Mouse (Mus musculus) left cerebral cortex, postnatal 14 days (tissue): ENCODE results near the gene Adcy9. TPM values are rescaled to one million over a fixed set of nuclear protein-coding genes. Genes with fewer than 3 reads are reported as not detected.

Experiments used
- DNase-seq, 2 experiments: peaks; one replicate each; pipeline ENCODE4 v3.0.0; 2021 to 2022; ENCODE audit warnings: low spot score in 2 of 2, mixed read lengths in 1 of 2
- intact Hi-C: fragments of 180-260 bp; cut with DNase I; formaldehyde crosslinking; loops from one replicate; pipeline ENCODE4 v1.15.1; 2025
- total RNA-seq, 2 experiments: library from RNA; stranded (reverse); gene quantifications; 2 replicates each; pipeline ENCODE4 v1.2.3; 2021

The Adcy9 gene
- total RNA-seq, 2 experiments from 2014 or later: 50.1 to 57.1 TPM

- no peak for DNase-seq
- intact Hi-C loops: no loop called here
Observed at GRCm38 (mm10) chr16:4397636-4398035, 22.7 kb downstream of the Adcy9 start.

GRCm38 (mm10) chr16:4395687-4396341 is 24.5 kb downstream of the Adcy9 start:
- DNase-seq: no peak
- intact Hi-C loops: no loop called here

GRCm38 (mm10) chr16:4394991-4395590 is 25.2 kb downstream of the Adcy9 start:
- intact Hi-C loops: no loop called here

GRCm38 (mm10) chr16:4383473-4384038 is 36.7 kb downstream of the Adcy9 start:
- no peak for DNase-seq
- intact Hi-C loops: no loop called here

More at GRCm38 (mm10) chr16:4394991-4395590, 25.2 kb downstream of the Adcy9 start:
- no peak for DNase-seq

- no peak for DNase-seq
- intact Hi-C loops: no loop called here
Observed at GRCm38 (mm10) chr16:4382406-4382805, 37.9 kb downstream of the Adcy9 start.

- DNase-seq: no peak
- intact Hi-C loops: no loop called here
Observed at GRCm38 (mm10) chr16:4381487-4381886, 38.8 kb downstream of the Adcy9 start.

- DNase-seq: no peak
- intact Hi-C loops: no loop called here
Observed at GRCm38 (mm10) chr16:4378788-4379187, 41.5 kb downstream of the Adcy9 start.

GRCm38 (mm10) chr16:4377556-4377955 is 42.7 kb downstream of the Adcy9 start:
- intact Hi-C loops: no loop called here
- DNase-seq: no peak

GRCm38 (mm10) chr16:4374780-4375380 is 45.4 kb downstream of the Adcy9 start:
- peak in 1 of 2 experiments; percentile 38 for DNase-seq
- intact Hi-C loops: no loop called here

- intact Hi-C loops: no loop called here
Observed at GRCm38 (mm10) chr16:4374270-4374669, 46.0 kb downstream of the Adcy9 start.

GRCm38 (mm10) chr16:4371039-4371438 is 49.3 kb downstream of the Adcy9 start:
- intact Hi-C loops: no loop called here
- no peak for DNase-seq

More at GRCm38 (mm10) chr16:4374270-4374669, 46.0 kb downstream of the Adcy9 start:
- DNase-seq: no peak

GRCm38 (mm10) chr16:4370141-4370541 is 50.2 kb downstream of the Adcy9 start:
- DNase-seq: no peak
- intact Hi-C loops: no loop called here

- DNase-seq: no peak
- intact Hi-C loops: no loop called here
Observed at GRCm38 (mm10) chr16:4367930-4368329, 52.4 kb downstream of the Adcy9 start.

GRCm38 (mm10) chr16:4367291-4367690 is 53.0 kb downstream of the Adcy9 start:
- no peak for DNase-seq
- intact Hi-C loops: no loop called here

GRCm38 (mm10) chr16:4366671-4367070 is 53.6 kb downstream of the Adcy9 start:
- no peak for DNase-seq
- intact Hi-C loops: no loop called here

GRCm38 (mm10) chr16:4363341-4364116 is 56.8 kb downstream of the Adcy9 start:
- DNase-seq: no peak
- intact Hi-C loops: no loop called here

GRCm38 (mm10) chr16:4355260-4356043 is 64.8 kb downstream of the Adcy9 start:
- no peak for DNase-seq
- intact Hi-C loops: no loop called here

GRCm38 (mm10) chr16:4342579-4342978 is 77.7 kb downstream of the Adcy9 start:
- peak; percentile 36 to 38 for DNase-seq
- intact Hi-C loops: no loop called here
